Mouse (Mus musculus) lung, adult 2 months (tissue): Measurements from ENCODE around the gene Ranbp1.

Experiments used
- CTCF ChIP-seq: fragments of 200-500 bp; IDR thresholded peaks from 2 replicates; pipeline ENCODE4 v1.5.1; 2011; ENCODE audit warnings: mild to moderate bottlenecking, low read length, control low read depth; ENCODE audit not compliant: insufficient read depth
- POLR2A ChIP-seq: fragments of 200-500 bp; IDR thresholded peaks from 2 replicates; pipeline ENCODE4 v1.6.1; 2011; ENCODE audit warnings: low read depth, mild to moderate bottlenecking, control low read depth, low read length, borderline replicate concordance; ENCODE audit errors: extremely low read depth

- no peak for TF ChIP-seq POLR2A
- TF ChIP-seq CTCF = no peak
Observed at GRCm38 (mm10) chr16:18218580-18218996, 29.9 kb downstream of the Ranbp1 start.
